Mouse (Mus musculus): Measurements from ENCODE around the gene Becn1. TPM values are rescaled to one million over a fixed set of nuclear protein-coding genes. Genes with fewer than 3 reads are reported as not detected.

The Becn1 gene
- total RNA-seq, 2 experiments from 2014 or later = 88.6 to 98.7 TPM

DNA sequence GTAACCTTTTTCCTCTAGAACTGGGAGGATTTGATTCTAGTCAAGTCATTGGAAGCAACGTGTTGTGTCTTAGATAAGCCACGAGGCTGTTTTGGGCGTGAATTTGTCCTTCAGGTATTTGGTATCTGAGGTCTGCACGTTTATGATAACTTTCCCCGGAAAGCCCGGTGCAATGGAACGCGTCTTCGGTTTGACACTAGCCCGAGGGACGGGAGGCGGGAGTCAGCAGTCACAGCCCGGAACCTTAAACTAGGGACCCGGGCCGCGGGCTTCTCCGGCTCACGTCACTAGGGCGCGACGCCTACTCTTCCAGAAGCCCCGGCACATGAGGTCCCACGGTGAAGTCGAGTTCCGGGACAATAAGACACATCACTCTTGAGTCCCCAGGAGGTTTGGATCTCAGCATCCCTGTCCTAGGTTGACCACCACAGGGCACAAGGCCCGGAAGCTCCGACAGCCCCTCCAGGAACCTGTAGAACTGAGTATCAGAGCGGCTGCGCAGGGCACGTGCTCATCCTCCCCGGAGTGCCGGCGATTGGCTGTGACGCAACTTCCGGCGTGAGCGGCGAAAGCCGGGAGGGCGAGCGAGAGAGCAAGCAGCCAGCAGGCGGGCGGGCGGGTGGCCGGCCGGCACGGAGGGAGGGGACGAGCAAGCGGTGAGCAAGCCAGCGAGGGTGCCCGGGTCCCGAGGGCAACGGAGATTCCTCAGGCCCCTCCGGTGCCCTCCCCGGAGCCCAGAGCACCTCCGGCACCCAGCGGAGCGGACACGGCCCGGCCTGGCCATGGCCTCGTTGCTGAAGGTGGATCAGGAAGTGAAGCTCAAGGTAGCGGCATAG, 13.8 kb upstream of the Becn1 start, which contains the start of gene Psme3:
TSS of gene Psme3 (plus strand) at position 549 of the 836 bp plus-strand sequence.
- intact Hi-C loops (cut with DNase I) = no loop called here
- peak; percentile 91 to 97 for DNase-seq

DNA sequence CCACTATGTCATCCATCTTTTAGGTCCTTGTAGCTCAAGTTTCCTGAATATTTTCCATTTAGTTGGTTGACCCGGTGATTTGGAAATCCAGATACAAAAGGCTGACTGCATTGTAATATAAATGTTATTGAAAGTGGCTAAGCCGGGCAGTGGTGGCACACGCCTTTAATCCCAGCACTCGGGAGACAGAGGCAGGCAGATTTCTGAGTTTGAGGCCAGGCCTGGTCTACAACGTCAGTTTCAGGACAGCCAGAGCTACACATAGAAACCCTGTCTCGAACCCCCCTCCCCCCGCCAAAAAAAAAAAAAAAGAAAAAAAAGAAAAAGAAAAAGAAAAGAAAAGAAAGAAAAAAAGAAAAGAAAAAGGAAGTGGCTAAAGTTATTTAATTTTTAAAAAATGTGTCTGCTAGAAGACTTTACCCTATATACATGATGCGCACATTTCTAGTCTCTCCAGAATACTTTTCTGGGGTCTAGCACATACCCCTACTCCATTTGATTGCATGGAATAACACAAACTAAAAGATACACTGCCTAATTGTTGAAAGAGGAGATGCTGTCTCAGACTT, 13.1 kb upstream of the Becn1 start:
- DNase-seq = no peak
- intact Hi-C loops (cut with DNase I) = no loop called here

DNA sequence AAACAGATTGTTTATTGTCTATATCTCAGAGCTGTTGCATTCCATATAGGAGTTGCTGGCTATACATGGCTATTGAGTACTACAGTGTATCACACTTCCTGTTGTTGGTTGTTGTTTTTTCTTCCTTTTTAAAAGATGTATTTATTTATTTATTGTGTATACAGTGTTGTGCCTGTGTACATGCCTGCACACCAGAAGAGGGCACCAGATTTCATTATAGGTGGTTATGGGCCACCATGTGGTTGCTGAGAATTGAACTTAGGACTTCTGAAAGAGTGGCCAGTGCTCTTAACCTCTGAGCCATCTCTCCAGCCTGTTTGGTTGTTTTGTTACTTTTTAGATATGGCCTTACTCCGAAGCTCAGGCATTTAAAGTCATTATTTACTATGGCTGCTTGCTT, 12.5 kb upstream of the Becn1 start:
- intact Hi-C loops (cut with DNase I) = no loop called here
- no peak for DNase-seq

- DNase-seq = no peak
- intact Hi-C loops (cut with DNase I) = no loop called here
These were observed 10.1 kb upstream of the Becn1 start for GRCm38 (mm10) chr11:101312150-101312549.

DNA sequence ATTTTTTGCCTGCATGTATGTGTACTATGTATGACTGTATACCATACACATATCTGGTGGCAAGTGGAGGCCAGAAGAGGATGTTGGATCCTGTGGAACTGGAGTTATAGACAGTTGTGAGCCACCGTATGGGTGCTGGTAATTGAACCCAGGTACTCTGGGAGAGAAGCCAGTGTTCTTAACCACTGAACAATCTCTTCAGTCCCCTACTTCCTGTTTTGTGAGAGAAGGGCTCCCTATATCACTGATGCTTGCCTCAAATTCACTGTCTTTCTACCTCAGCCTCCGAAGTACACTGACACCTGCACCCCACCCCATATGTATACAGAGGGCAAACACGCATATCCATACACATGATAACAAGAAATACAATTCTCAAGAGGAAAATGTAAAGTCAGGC, 9.0 kb upstream of the Becn1 start:
- intact Hi-C loops (cut with DNase I) = no loop called here
- no peak for DNase-seq

GRCm38 (mm10) chr11:101307744-101308143, 5.7 kb upstream of the Becn1 start:
- intact Hi-C loops (cut with DNase I) = no loop called here
- DNase-seq = no peak

GRCm38 (mm10) chr11:101301299-101302003, 635 bp downstream of the Becn1 start:
- intact Hi-C loops (cut with DNase I) = loop anchor here (1.0 to 5.0 kb wide), 3 partner anchors 48 to 204 kb away; partner anchors contain the start of genes Psmc3ip and Vps25
- no peak for DNase-seq

DNA sequence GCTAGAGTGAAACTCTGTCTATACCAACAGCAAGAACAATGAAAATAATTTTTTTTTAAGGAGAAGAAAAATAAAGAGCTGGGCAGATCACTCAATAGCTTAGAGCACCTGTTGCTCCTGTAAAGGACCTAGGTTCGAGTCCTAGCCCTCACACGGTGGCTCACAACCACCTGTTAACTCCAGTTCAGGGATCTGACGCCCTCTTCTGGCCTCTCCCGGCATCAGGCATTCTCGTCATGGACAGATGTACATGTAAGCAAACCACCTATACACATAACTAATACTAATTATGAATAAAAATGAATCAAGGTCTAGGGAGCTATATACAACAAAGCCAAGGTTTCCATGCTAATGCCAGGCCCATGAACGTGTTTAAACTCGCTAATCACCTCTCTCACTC, 1.2 kb downstream of the Becn1 start:
- intact Hi-C loops (cut with DNase I) = loop anchor here (5.0 kb wide), 1 partner anchor 204 kb away; the partner anchor contains the start of gene Psmc3ip
- DNase-seq = no peak

GRCm38 (mm10) chr11:101295191-101295590, 6.9 kb downstream of the Becn1 start:
- DNase-seq = no peak
- intact Hi-C loops (cut with DNase I) = no loop called here

GRCm38 (mm10) chr11:101291231-101291630, 10.9 kb downstream of the Becn1 start:
- DNase-seq = no peak
- intact Hi-C loops (cut with DNase I) = no loop called here

DNA sequence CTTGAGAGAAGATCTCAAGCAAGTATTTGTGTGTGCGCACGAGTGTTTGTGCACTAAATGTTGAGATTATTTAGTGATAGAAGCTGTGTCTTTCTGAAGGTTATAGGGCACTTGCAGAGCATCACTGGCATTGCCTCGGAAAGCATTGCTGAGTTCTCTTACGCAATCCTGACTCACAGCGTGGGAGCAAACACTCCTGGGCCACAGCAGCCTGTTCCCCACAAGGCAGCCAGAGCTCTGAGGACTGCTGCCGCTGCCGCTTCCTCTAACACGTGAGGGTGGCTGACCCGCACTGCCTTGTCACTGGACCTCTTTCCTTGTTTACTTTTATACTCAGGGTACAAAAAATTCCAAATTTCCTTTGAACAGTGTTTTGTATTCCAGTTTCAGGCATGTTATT, 14.8 kb downstream of the Becn1 start:
- peak in 1 of 2 experiments; percentile 17 for DNase-seq
- intact Hi-C loops (cut with DNase I) = no loop called here

DNA sequence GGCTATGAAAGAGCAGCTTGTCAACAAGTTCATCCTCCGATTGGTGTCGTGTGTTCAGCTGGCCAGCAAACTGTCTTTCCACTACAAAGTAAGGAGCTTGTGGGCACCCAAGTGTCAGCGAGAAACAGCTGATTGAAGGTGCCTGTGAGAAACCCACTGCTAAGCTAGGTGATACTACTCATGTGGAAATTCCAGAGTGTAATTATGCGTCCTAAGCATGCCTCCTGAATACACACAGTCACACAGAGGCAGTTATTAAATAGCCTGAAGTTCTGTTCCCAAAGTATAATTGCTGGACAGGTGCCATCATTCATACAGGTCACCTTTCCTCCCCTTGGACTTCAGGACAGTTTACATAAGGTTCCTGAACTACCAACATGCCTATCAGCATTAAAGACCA, 18.3 kb downstream of the Becn1 start:
- DNase-seq = no peak
- intact Hi-C loops (cut with DNase I) = no loop called here

- intact Hi-C loops (cut with DNase I) = no loop called here
- DNase-seq = no peak
These were observed 19.2 kb downstream of the Becn1 start for GRCm38 (mm10) chr11:101282896-101283295.

DNA sequence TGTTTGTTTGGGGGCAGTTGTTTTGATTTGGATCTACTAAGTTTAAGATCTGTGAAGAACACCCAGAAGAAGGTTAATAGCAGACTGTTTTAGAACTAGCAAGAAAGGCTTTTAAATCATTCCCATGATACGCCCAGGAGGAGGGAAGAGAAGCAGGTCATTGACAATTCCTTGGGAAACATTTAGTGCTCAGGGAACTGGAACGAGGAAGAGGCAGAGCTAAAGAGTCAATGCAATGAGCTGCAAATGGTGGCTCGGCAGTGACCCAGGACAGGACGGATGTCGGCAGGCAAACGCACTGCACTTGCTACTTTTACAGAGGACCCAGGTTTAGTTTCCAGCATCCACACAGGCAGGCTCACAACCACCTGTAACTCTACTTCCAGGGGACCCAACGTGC, 21.2 kb downstream of the Becn1 start:
- intact Hi-C loops (cut with DNase I) = no loop called here
- no peak for DNase-seq

DNA sequence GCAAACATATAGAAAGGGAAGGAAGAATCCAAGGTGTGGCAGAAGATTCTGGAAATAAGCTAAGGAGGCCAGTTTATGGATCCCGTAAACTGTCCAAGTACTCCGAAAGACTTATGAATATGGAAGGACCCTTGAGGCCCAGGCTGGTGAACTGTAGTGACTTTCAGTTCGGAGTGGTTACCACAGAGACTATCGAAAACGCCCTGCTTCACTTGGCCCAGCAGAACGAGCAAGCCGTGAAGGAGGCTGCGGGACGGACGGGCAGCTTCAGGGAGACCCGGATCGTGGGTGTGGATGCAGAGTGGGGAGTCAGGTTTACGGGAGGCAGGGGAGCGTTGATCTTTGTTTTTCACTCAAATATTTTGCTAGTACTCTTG, 22.9 kb downstream of the Becn1 start:
- intact Hi-C loops (cut with DNase I) = no loop called here
- no peak for DNase-seq

GRCm38 (mm10) chr11:101278223-101279192, 23.6 kb downstream of the Becn1 start, which contains the start of the genes Cntd1 and Coa3:
TSS of gene Cntd1 (plus strand) at chr11:101279012.
TSS of gene Coa3 (minus strand) at chr11:101279114.
- peak; percentile 79 to 84 for DNase-seq
- intact Hi-C loops (cut with DNase I) = no loop called here

DNA sequence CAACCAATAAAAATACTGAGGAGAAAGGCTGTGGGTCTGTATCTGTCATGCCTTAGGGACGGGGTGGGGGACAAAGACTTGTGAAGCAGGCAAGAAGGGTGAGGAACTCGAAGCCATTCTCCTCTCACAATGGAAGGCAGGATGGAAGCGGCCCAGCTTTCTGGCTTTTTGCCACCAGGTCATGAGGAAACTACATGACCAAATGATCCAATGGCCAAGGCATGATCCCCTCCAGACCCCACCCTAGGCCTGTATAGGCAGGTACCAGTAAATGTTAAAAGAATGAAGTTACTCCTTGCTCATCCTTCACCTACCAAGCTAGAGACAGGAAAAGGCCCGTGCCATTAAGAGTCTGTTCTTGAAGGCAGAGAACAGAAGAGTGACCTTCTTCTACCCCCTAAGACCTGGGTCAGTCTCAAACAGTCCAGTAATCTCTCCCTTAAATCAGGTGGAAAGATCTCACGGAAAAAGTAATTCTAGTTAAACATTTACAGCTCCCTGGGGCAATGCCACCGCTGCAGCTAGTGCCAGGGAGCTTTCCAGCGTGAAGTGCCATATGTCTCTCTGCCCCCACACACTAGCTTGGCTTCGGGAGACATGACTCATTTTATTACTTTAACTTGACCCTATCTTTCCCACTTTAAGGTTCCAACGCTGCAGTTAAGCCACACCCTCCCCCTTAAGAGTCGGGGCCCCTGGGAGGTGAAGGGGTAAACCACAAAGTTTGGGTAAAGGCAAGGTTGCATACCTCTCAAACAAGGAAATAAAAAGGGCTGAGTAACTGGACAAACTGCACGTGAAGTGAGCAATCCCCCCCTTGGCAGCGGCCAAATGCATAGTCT, 24.5 kb downstream of the Becn1 start:
- DNase-seq = no peak
- intact Hi-C loops (cut with DNase I) = no loop called here

GRCm38 (mm10) chr11:101276319-101277070, 25.6 kb downstream of the Becn1 start:
- no peak for DNase-seq
- intact Hi-C loops (cut with DNase I) = no loop called here

GRCm38 (mm10) chr11:101275309-101275708, 26.8 kb downstream of the Becn1 start:
- no peak for DNase-seq
- intact Hi-C loops (cut with DNase I) = no loop called here
